Mouse (Mus musculus): Measurements from ENCODE around the gene Aanat.
"Not testable (repeated sequence)": the region's sequence is repeated elsewhere in the genome, so short reads cannot be mapped to it uniquely, and the experiment has no call there.

The Aanat gene

DNA sequence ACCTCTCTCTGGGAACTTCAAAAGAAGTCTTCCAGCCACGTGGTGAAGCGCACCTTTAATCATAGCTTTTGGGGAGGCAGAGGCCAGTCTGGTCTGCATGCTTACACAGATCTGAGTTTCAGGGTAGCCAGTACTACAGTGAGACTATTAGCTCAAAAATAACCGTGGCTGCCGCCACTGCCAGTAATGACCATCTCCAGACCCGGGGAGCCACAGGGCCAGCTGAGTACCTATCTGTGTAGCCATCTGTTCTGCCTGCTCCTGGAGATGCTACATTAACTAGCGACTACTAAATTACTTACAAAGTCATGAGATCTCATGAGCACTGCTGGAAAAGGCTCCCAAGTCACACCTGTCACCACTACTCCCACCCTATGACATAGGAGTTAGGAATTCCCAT is 11.2 kb upstream of the Aanat start:
- DNase-seq: no peak

DNA sequence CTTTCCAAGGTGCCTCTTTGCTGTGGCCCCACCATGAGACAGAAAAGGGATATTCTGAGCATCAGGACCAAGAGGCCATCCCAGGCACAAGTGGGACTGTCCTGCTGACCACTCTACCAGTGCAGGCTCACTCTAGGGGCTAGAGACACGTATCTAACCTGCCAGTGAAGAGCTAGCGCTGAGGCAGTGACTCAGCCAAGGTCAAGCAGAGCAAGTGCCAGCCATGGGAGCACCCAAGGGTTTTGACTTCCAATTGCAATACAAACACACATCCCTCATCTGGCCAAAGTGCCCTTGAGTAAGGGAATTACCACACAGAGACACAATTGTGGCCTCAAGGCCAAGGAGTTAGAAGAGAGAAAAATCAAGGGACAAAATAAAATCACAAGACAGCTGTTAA is 10.8 kb upstream of the Aanat start:
- DNase-seq: no peak

DNA sequence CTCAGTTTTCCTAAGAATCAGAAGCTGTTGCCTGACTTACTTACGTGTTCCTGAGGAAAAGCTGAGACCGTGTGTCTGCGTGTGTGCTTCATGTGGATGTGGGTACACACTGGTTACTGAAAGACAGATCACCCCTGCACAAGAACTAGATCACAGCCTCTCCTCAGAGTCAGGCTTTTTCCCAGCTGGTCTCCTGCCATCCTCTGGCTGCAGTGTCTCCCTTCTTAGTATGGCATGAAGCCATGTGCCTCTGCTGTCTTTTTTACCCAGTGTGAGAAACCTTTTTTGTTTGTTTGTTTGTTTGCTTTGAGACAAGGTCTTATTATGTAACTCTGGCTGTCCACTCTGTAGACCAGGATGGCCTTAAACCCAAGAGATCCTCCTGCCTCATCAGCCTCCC is 7.0 kb upstream of the Aanat start:
- no peak for DNase-seq

DNA sequence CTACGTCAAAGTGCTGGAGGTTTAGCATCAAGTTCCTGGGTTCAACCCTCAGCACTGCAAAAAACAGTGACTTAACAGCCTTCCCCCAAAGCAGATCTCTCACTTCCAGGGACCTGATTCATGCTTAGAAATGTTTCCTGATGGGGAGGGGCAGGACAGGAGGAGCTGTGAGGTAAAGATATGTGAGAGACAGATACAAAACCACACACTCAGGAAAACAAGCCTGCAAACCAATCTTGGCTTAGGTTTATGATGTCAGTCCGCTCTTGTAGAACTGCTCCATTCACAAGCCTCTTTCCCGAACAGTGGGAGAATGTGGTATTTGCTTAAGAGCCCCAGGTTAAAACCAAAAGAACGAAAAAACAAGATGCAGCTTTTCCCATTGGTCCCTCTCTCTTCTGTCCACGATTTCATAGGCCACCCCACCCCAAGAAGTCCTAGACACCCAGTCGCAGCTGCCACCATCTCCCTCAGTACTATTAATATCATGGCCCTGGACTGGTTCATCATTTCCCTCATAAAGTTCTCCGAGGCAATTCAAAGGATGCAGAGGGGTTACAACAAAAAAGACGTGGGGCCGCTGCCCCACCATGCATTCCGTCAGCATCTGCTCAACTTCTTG is 6.1 kb upstream of the Aanat start:
- DNase-seq: no peak

DNA sequence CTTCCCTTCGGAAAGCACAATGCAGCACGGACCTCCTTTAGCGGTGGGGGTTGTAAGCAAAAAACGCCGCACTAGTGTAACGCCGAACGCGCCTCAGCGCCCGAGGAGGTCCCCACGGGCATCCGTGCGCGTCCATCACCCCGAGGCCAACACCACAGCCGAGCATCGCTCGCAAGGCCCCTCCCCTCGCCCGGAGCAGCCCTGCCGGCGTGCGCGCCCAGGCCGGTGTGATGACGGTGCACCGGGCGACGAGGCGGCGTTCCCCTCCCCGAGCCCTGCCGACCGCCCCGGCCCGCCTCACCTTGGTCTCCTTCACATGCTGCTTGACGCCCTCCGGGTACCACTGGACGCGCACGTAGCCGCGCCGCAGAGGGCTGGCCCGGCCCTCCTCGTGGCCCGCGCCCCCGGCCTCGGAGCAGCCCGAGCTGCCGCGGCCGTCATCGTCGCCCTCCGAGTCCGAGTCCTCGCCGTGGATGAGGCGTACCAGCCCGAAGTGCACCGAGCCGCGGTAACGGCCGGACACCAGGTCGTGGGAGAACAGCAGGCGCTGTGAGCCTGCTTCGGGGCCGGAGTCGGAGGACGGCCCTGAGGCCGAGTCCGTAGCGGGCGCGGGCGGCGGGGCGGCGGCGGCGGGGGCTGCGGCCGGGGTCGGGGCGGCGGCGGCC is 5.4 kb upstream of the Aanat start:
- DNase-seq: peak; percentile 44 to 67

DNA sequence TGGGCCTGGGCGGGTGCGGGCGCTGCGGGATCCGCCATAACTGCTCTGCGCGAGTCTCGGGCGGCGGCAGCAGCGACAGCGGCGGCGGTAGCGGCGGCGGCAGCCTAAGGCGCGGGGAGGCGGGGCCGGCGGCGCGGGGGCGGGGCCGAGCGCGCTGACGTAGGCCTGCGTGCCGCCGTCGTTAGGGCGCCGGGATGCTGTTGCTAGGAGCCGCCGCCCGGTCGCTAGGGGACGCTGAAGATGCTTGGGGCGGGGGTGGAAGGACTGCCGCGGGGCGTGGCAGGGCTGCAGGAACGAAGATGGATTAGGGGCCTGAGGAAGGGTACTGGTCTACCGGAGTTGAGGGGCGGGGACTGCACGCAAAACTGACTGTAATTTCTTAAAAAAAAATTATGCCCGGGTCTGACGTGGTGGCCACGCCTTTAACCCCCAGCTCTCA is 4.8 kb upstream of the Aanat start, which contains the start of gene Ube2o:
Ube2o (minus strand) TSS at position 72 of the 439 bp plus-strand sequence.
- DNase-seq: peak; percentile 87 to 90

DNA sequence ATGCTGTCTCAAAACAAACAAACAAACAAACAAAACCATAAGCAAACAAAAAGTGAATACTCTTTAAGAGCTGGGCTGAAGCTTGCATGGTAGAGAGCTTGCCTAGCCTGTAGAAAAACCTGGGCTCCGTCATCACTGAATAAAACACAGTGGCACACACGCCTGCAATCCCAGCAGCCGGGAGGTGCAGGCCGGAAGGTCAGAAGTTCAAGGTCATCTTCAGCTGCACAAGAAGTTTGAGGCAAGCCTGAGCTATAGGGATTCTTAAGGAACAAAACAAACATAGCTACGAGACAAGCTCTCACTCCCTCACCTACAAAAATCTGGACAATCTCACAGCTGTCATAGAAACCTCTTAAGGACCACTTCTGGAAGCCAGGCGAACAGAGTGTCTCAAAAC is 550 bp upstream of the Aanat start:
- no peak for DNase-seq

DNA sequence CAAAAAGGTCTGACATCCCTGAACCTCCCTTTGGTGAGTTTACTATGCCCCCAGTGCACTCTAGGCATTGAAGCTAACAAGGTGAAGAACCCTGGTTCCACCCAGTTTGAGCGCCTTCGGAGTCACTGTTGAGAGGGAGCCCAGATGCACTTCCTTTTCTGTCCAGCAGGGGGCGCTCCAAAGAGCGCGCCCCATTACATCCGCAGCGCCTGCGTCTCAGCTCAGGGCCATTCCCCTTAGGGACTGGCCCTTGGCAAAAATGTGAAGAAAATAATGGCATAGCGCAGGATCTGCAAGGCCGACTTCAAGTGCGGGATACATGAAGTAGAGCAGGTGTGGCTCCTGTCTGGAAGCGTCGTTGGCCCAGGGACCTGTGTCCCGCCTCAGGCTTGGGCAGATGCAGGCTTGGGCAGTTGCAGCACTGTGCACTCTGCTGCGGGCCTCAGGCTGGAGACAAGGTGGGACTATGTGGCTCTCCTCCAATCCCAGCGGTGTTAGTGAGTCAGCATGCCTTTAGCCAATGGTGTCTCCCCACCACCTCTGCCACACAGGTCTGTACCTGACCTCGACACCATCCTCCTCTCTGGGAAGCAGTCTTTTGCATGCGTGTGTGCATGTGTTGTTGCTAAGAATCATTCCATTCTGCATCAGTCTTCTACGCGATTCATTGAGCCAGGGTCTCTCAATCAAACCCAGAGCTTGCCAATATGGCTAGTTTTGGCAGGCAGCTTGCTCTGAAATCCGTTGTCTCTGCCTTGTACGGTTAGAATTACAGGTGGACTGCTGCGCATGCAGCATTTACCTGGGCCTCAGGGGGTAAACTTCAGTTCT is 784 bp downstream of the Aanat start:
- DNase-seq: peak; percentile 71 to 80

DNA sequence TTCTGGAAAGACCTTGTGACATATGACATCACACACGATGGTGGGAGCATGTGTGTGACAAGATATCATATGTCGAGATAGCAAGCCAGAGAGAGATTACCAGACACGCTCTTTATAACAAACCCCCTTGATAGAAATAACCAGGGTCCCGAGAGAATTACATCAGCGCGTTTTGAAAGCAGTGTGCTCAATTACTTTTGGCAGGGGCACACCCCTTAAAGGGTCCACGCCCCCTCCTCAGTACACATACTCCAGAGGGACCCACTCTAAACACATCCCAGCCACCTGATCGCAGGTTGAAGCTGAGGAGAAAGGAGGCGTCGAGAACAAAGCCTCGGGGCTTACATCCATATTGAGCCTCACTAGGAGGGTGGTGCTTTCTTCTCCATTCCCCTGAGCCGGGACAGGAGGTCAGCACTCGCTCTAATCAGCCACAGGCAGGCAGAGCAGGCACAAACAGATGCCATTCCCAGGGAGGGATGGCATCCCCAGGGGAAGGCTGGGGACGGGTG is 2.8 kb downstream of the Aanat start:
- no peak for DNase-seq

DNA sequence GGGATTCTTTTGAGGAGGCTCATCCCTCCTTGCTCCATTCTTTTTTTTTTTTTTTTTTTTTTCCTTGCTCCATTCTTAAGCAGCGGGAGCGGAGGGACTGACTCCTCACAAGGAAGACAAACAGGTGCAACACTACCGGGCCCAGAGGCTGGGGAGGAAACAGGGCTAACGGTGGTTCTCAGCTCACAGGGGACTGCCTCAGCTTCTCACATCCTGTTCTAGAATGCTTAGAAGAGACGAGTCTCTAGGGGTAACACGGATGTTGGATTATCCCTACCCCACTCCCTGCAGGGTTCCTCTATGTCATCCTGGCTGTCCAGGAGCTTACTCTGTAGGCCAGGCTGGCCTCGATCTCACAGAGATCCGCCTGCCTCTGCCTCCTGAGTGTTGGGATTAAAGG is 3.3 kb downstream of the Aanat start:
- DNase-seq: no peak

DNA sequence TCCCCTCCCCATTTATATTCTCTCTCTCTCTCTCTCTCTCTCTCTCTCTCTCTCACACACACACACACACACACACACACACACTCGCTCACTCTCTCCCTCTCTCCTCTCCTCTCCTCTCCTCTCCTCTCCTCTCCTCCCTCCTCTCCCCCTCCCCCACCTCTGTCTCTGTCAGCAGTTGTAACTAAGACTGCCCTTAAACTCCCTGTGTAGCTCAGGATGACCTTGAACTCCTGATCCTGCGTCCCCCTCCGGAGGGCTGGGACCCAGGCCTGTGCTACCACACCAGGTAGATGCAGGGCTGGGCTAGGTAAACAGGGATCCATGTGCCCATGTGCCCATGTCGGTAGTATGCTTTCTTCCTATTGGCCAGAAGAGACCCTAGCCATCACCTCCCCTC is 5.4 kb downstream of the Aanat start:
- no peak for DNase-seq

DNA sequence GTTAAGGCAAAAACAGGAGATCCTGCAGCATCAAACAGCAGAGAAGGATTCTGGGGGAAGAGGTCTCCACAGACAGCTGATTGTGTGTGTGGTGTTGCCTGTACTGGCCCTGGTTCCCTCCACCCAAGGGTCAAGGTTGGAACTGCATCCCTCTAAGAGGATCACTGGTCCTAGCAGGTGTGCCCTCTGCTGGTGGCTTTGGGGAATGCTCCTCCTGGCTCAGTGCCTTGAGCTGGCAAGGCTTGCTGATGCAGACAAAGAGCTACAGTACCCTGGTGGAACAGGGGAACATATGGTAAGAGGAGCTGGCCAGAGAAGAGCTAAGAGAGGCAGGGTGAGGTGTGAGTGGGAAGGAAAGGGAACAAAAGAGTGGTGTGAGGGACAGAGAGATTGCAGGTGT is 6.2 kb downstream of the Aanat start:
- peak; percentile 92 to 96 for DNase-seq

DNA sequence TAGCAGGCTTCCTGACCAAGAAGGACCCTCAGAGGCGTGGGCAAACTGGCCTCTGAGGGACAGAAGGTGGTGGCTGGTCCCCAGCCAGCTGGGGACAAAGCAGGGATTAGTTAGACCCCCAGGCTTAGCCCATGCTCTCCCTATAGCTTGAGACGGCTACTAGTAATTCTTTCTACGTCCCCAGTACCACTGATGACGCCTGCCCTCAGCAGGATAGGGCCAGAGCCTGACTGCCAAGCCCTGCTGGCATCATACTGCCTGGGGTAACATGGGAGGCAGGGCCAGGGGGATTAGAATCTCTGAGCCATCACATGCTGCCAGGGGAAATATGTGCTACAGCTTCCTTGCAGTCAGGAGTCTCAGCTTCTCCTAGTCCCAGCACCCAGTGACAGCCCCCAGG is 7.1 kb downstream of the Aanat start:
- no peak for DNase-seq

DNA sequence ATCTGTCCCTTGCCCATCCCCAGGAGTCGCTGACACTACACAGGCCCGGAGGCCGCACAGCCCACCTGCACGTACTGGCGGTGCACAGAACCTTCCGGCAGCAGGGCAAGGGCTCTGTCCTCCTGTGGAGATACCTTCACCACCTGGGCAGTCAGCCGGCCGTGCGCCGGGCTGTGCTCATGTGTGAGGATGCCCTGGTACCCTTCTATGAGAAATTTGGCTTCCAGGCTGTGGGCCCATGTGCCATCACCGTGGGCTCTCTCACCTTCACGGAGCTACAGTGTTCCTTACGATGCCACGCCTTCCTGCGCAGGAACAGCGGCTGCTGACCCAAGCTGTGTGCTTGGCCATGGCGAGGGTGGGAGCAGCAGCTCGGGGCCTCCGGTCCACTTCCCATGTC is 10.5 kb downstream of the Aanat start:
- DNase-seq: no peak

DNA sequence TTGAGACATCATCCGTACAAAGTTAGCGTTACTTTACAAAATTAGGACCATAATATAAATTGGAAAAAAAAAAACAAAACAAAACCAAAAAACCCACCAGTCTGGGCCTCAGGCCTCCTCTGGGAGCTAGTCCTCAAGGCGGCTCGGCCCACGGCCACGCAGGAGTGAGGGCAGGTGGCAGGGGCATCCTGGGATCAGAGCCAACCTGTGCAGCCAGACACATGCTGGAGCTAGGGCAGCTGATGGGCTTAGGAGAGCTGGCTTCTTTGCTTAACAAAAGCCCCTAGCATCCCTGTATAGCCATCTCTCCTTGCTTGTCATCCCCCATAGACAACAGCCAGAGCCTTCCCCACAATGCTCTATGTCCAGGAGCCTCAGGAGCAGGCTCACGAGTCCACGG is 12.0 kb downstream of the Aanat start:
- no peak for DNase-seq

DNA sequence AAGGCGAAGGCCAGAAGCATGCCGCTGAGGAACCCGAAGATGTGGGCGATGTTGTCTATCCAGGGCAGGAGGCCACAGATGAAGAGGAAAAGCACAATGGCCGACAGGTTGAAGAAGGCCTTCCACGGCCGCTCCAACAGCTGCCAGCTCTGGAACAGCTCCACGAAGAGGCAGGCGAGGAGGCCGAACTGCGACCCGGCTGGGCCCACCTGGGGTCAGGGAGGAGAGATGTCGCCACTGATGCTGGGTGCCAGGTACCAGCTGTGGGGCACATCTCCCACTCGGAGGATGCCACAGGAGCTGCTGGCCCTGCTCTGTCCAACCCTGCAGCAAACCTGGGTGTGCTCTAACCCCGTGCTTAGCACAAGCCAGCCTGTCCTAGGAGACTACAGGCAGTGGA is 13.0 kb downstream of the Aanat start:
- no peak for DNase-seq

DNA sequence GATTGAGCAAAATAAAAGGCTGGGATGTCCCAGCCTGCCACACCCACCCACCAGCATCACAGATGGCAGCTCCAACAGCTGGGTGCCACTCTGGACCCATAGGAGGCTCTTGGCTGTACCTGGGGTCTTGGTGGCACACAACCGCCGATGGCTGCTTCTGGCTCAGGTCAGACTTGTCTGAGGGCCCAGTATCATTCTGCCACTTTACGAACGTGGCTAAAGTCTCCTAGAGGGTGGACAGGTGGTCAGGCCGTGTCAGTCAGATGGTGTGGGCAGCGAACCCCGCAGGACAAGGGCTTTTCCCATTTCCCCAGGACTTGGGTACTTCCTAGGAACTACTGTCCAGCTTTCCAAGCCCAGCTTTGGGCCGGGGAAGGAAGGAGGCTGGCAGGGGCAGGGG is 14.9 kb downstream of the Aanat start:
- DNase-seq: no peak

DNA sequence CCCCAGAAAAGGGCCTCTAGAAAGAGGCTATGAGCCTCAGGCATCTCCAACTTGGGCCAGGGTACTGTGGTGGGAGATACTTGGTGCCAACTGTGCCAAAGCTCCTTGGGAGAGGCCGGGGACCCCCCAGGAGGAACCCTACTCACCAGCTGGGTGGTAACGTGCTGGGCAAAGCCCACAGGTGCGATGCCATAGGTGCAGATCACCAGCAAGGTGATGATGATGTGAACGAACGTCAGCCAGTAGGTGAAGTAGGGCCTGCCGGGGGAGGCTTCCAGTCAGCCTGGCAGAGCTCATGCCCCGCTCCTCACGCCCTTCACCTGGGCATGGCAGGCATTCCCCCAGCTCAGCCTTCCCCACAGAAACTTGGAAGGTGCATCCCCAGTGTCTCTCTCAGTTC is 15.8 kb downstream of the Aanat start:
- DNase-seq: no peak

DNA sequence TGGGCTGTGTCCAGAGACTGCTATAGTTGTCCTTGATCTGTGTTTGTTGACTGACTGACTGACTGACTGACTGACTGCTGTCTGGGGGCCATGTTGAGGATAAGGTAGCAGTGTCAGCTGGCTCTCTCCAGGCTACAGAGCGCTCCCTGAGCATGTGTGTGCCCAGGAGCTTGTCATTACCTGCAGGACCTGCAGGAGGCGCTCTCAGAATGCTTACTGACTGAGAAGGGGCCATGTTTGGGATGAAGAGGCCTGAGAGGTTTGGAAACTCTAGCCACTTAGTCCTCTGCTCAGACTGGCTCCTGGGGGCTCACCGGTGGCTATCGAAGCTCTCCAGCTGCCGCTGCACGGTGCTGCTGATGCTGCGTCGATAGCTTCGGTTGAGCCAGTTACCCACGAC is 17.1 kb downstream of the Aanat start:
- peak in 1 of 2 experiments; percentile 43 for DNase-seq

DNA sequence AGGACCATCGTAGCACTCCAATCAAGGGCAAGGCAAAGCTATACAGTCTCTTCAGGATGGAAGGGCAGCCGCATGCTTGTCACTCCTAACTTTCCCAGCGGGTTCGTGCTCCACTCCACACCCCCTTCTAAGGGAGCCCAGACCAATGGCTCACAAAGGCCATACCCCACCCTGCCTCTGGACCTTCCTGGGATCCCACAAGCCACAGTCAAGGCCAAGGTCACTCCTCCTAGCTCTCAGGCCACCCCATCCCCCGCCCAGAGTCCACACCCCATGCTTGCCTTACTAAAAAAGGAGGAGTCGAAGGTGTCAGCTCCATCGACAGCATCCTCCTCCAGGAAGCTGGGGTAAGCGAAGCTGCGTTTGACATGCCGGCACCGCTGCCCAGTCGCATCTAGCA is 17.9 kb downstream of the Aanat start:
- no peak for DNase-seq

DNA sequence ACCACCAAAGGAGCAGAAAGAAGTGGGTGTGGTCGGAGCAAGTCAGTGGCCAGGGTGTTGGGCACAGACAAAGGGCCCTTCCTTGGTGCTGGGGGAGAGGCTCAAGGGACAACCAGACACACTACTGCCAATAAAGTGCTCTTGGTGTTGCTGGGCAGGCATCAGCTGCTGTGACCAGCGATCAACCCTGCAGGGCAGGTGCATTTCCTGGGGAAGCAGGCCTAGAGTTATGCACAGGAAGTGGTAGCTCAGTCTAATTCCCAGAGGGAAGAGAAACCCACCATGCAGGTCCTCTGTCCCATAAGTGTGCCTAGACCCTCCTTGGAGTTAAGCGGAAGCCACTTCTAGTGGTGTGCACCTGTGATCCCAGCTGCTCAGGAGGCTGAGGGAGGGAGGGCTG is 21.5 kb downstream of the Aanat start:
- no peak for DNase-seq

DNA sequence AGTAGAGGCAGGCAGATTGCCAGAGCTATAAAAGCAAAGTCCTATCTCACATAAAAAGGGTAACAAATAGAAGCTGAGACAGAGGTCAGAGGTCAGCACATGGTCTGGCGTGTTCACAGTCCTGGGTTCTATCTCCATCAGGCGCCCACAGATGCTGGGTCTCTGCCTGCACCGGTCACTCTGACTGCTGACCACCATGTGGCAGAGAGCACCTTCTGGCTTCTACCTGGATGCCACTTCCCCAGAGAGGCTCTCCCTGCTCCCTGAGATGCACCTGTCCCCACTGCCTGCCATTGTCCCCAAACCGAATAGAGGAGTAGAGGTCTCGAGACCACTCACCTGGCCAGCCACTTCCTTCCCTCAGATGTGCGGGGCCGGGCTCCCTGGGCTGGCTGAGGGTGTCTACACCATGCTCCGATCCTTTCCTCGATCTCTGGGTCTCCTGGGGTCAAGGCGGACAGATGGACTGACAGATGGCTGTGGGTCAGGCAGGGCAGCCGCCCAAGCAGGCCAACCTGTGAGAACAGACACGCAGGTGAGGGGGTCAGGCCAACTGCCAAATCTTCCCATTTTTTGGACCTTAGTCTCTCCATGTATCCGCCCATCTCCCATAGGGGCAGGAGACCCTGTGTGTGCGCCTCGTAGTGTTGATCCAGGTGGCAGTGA is 23.9 kb downstream of the Aanat start:
- no peak for DNase-seq

DNA sequence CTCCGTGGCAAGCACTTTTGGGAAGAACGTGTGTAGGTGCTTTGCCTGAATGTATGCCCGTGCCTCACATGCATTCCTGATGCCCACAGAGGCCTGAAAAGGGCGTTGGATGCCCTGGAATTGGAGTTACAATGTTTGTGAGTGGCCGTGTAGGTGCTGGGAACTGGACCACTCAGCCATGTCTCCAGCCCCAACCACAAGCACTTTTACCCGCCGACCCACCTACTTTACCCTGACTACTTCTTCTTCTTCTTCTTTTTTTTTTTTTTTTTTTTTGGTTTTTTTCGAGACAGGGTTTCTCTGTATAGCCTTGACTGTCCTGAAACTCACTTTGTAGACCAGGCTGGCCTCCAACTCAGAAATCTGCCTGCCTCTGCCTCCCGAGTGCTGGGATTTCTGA is 24.9 kb downstream of the Aanat start:
- not testable (repeated sequence) for DNase-seq
